Mouse (Mus musculus) heart, embryonic 16.5 days (tissue): Measurements from ENCODE around the gene Smg9. TPM values are rescaled to one million over a fixed set of nuclear protein-coding genes. Genes with fewer than 3 reads are reported as not detected.

ENCODE experiments used
- ATAC-seq: fragments of 200-750 bp; cut with Nextera tagmentation; replicated peaks from 2 replicates; pipeline ENCODE4 v1.8.0; 2017; ENCODE audit warnings: moderate number of reproducible peaks; ENCODE audit not compliant: insufficient read depth, low FRiP score; ENCODE audit errors: extremely low read depth
- H3K27ac ChIP-seq: fragments of 300-500 bp; sonication (generic); 2 replicates; pipeline ENCODE4 v1.5.1; 2014; ENCODE audit warnings: mild to moderate bottlenecking, low read length, control low read depth, moderate library complexity
- H3K27me3 ChIP-seq: fragments of 300-500 bp; sonication (generic); 2 replicates; pipeline ENCODE4 v1.6.1; 2014; ENCODE audit warnings: low read length, mixed read lengths; ENCODE audit not compliant: control insufficient read depth, insufficient read depth
- H3K36me3 ChIP-seq: fragments of 300-500 bp; sonication (generic); 2 replicates; pipeline ENCODE4 v1.6.1; 2014; ENCODE audit not compliant: control insufficient read depth, insufficient read depth
- H3K4me1 ChIP-seq: fragments of 300-500 bp; sonication (generic); 2 replicates; pipeline ENCODE4 v1.6.1; 2014; ENCODE audit warnings: low read length, mixed read lengths; ENCODE audit not compliant: control insufficient read depth, insufficient read depth
- H3K4me2 ChIP-seq: fragments of 300-500 bp; sonication (generic); 2 replicates; pipeline ENCODE4 v1.6.1; 2014; ENCODE audit warnings: low read depth, mild to moderate bottlenecking, control low read depth, low read length
- H3K4me3 ChIP-seq: fragments of 300-500 bp; sonication (generic); 2 replicates; pipeline ENCODE4 v1.5.1; 2014; ENCODE audit warnings: mild to moderate bottlenecking, control low read depth, low read length
- H3K9ac ChIP-seq: fragments of 300-500 bp; sonication (generic); 2 replicates; pipeline ENCODE4 v1.6.1; 2014; ENCODE audit warnings: low read length, control low read depth
- H3K9me3 ChIP-seq: fragments of 300-500 bp; sonication (generic); replicated peaks from 2 replicates; pipeline ENCODE4 v1.6.1; 2016; ENCODE audit warnings: low read length; ENCODE audit not compliant: control insufficient read depth
- WGBS: fragments of 180-500 bp; shearing (Covaris S2); extraction: QIAGEN DNeasy Blood & Tissue Kit; methylation state at CpG from one replicate; pipeline ENCODE4 v1.1.7; 2014; 5-methylcytosine and 5-hydroxymethylcytosine counted together
- polyA plus RNA-seq: library from polyadenylated mRNA; unstranded; fragments of >200 nt; fragmentation: Nextera tagmentation; extraction: Ambion mirVana; gene quantifications from 2 replicates; pipeline ENCODE4 v1.2.1, GENCODE M21; 2015

The Smg9 gene
- polyA plus RNA-seq, 1 experiment from 2014 or later = 20.5 TPM

- Histone ChIP-seq H3K27me3 (no peaks in the 10 kb centered on the region), H3K36me3 (peaks cover 7% of the 10 kb centered on the region), H3K9ac (no peak overlapping the region), H3K4me2 (no peak overlapping the region), H3K27ac (no peak overlapping the region), H3K4me1 (no peaks in the 10 kb centered on the region), H3K9me3 (peaks cover 4% of the 10 kb centered on the region), H3K4me3 (no peak overlapping the region)
- ATAC-seq = no peak
- 90% methylated on average over 7 of the region's 7 CpGs for WGBS
Measured at GRCm38 (mm10) chr7:24470356-24470755, 70.9 kb downstream of the Smg9 start.

Other genes starting within 250 kb of the Smg9 start
- gene Zfp114, start 224.6 kb upstream of the Smg9 start, polyA plus RNA-seq = 2.1 and 3.3 TPM in 2 replicates
- gene Zfp111, start 188.2 kb upstream of the Smg9 start, polyA plus RNA-seq = 5.6 and 7.1 TPM in 2 replicates
- 3.6 TPM in 2 replicates for gene Zfp109, start 162.1 kb upstream of the Smg9 start, polyA plus RNA-seq
- gene Zfp108, start 144.8 kb upstream of the Smg9 start, polyA plus RNA-seq = 2.1 and 2.7 TPM in 2 replicates
- gene Zfp93, start 129.2 kb upstream of the Smg9 start, polyA plus RNA-seq = 5.8 and 6.7 TPM in 2 replicates
- gene Zfp61, start 98.4 kb upstream of the Smg9 start, polyA plus RNA-seq = 16.6 and 16.8 TPM in 2 replicates
- 5.1 and 5.2 TPM in 2 replicates for gene Zfp94, start 83.0 kb upstream of the Smg9 start, polyA plus RNA-seq
- gene Tescl, start 65.7 kb upstream of the Smg9 start, polyA plus RNA-seq = 0.17 and 0.30 TPM in 2 replicates
- gene Lypd5, start 50.4 kb upstream of the Smg9 start, polyA plus RNA-seq = not detected in 2 replicates
- gene Kcnn4, start 29.4 kb upstream of the Smg9 start, polyA plus RNA-seq = 5.2 and 10.9 TPM in 2 replicates
- gene Irgc1, start 52.7 kb downstream of the Smg9 start, polyA plus RNA-seq = 0.29 TPM in 1 of 2 replicates, not detected in the other
- gene Plaur, start 62.9 kb downstream of the Smg9 start, polyA plus RNA-seq = 8.1 and 8.8 TPM in 2 replicates
- gene Cadm4, start 82.4 kb downstream of the Smg9 start, polyA plus RNA-seq = 1.2 and 1.3 TPM in 2 replicates
- gene Zfp428, start 107.4 kb downstream of the Smg9 start, polyA plus RNA-seq = 40.9 and 43.0 TPM in 2 replicates
- gene AC161166.1, start 112.8 kb downstream of the Smg9 start, polyA plus RNA-seq = 0.26 and 0.35 TPM in 2 replicates
- 6.1 and 6.8 TPM in 2 replicates for gene Irgq, start 131.1 kb downstream of the Smg9 start, polyA plus RNA-seq
- gene Pinlyp, start 146.5 kb downstream of the Smg9 start, polyA plus RNA-seq = 0.17 TPM in 2 replicates
- gene Xrcc1, start 146.7 kb downstream of the Smg9 start, polyA plus RNA-seq = 79.7 and 91.5 TPM in 2 replicates
- gene Ethe1, start 187.9 kb downstream of the Smg9 start, polyA plus RNA-seq = 23.5 and 26.1 TPM in 2 replicates
- gene Zfp575, start 188.0 kb downstream of the Smg9 start, polyA plus RNA-seq = 0.87 and 0.96 TPM in 2 replicates
- gene Phldb3, start 211.1 kb downstream of the Smg9 start, polyA plus RNA-seq = 0.09 and 0.17 TPM in 2 replicates
- 0.08 TPM in 1 of 2 replicates, not detected in the other for gene Lypd3, start 236.9 kb downstream of the Smg9 start, polyA plus RNA-seq